Mouse (Mus musculus) layer of hippocampus, adult 11-12 months (tissue): ENCODE measurements around the gene Tnni1.
A peak's percentile ranks its signal among the peaks of the same experiment; 100 is the strongest.

Experiments used
- DNase-seq: peaks from one replicate; pipeline ENCODE4 v3.0.0; 2022; ENCODE audit warnings: low spot score

The Tnni1 gene

DNA sequence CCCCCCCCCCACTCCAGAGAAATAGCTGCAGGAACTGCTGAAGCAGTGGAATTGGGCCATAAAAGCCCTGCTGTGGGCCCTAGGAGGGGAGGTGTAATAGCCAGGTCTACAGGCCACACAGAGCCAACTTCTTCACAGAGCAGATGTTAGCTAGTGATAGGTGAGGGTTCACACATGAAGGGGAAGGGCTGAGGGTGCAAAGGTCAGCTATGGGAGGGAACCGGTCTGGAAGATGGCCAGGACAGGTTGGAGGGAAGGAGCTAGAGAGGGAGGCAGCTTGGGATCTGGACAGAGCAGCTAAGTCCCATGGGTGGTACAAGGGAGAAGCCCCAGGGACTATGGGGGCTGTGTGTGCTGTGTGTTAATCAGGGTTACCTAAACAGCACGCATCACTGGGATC, 30.9 kb downstream of the Tnni1 start:
- no peak for DNase-seq

- DNase-seq = peak; percentile 86
Observed at GRCm38 (mm10) chr1:135811016-135811646, 31.9 kb downstream of the Tnni1 start.

DNA sequence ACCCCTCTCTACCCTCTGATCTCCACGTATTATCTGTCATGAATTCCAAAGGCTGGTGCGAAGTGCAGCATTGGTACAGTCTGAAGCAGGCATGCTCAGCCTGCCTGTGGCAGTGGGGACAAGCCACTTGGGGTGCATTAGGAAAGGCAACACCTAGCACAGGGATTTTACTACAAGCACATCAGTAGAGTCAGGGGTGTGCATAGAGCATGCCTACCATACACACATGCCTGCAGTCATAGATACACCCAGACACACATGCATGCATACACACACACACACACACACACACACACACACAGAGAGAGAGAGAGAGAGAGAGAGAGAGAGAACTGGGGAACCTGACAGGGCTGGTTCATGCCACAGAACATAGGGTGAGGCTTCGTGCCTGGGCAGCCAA, 33.0 kb downstream of the Tnni1 start:
- no peak for DNase-seq

DNA sequence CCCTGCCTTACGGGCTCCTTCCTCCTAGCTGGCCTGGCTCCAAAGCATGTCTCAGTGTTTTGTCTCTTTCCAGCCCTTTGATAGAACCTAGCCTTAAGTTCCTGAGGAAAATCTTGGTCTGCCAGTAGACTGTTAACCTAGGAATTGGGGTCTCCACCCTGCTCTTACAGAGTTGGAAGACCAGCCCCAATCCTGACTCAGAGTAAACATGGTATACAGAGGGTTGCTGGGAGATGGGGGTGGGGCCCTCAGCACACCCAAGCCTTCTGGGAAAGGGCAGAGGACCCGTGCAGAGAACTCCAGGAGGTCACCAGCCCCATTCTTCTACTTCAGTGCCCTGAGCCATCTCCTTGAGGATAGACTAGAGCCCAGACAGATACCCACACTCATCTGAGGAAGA, 33.4 kb downstream of the Tnni1 start:
- no peak for DNase-seq

DNA sequence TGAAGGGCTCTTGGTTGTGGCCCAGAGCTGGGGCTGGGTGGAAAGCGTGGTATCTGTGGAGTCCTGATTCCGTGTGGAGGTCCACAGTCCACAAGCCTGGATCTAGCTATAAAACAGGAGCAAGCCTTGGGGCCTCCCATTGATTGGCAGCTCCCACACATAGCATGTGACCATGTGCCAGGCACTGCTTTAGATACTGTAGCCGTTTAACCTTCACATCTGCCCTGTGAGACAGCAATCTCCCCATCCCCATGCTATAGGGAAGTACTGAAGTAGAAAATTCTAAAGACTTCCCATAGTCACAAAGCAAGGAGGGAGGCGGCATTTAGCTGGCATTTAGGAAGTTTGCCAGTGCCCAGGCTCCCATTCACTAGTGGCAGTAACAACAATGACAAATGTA, 33.8 kb downstream of the Tnni1 start:
- DNase-seq = no peak

GRCm38 (mm10) chr1:135813687-135814395, 34.6 kb downstream of the Tnni1 start:
- no peak for DNase-seq

GRCm38 (mm10) chr1:135814531-135814930, 35.3 kb downstream of the Tnni1 start:
- no peak for DNase-seq

- no peak for DNase-seq
Observed at GRCm38 (mm10) chr1:135817595-135817994, 38.4 kb downstream of the Tnni1 start.

DNA sequence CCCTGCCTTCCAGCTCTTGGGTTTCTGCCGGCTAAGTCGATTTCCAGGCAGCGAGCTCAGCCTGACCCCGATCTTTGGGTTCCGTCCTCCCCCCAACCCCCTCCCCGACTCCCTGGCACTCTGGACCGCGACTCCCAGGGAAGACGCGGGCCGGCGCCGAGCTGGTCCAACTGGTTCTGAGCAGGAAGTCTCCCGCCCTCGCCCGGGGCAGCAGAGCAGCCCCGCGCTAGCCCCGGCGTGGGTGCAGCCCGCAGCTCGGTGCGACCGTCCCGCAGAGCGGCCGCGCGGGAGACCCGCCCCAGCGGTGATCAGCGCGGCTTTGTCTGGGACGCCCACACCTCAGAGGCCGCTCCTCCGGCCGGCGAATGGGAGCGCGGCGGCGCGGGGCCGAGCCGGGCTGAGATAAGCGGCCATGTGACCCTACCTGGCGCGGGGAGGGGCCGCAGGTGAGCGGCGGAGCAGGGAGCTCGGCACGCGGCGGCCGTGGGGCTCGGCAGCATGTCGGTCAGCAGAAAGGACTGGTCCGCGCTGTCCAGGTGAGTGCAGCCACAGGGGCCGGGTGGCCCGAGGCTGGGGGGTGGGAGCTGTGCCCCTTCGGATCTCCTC, 39.4 kb downstream of the Tnni1 start, which contains the start of gene Lad1:
Gene Lad1, plus strand, starts transcription at position 118 of the 606 bp plus-strand sequence.
- no peak for DNase-seq

DNA sequence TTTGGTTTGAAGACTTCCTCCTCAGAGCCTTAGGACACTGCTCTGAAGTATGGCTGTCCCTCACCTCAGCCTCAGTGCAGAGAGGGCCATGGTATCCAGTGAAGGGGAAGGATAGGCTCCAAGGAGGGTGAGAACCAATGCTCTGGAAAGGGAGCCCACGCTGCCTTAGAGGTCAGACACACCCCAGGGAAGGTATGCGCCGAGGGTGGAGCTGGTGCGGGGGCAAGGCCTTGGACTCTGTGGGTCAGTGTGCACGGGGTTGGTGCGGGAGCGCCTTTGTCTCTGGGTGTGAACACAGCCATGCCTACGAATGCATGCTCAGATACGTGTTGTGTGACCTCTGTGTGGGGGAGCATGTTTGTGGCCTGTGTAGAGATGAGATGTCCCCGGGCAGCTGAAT, 40.8 kb downstream of the Tnni1 start:
- DNase-seq = no peak

GRCm38 (mm10) chr1:135820736-135821364, 41.6 kb downstream of the Tnni1 start:
- peak; percentile 15 for DNase-seq

DNA sequence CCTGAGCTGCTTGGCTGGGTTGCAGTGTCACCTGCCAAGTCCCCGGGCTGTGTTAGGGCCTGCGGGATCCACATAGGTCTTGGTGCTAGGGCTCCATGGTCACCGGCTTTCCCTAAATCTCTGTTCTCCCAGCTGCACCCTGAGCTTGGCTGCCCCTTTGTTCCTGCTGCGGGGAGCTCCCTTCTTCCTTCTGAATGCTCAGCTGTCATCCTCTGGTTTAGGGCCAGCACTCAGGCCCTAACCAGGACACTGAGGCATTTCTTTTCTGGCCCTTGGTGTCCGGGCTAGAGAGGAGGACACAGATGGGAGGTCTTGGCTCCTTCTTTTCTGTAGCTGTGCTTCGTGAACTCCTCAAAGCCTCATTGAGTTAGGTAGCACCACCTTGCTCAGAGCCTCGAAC, 42.5 kb downstream of the Tnni1 start:
- no peak for DNase-seq

DNA sequence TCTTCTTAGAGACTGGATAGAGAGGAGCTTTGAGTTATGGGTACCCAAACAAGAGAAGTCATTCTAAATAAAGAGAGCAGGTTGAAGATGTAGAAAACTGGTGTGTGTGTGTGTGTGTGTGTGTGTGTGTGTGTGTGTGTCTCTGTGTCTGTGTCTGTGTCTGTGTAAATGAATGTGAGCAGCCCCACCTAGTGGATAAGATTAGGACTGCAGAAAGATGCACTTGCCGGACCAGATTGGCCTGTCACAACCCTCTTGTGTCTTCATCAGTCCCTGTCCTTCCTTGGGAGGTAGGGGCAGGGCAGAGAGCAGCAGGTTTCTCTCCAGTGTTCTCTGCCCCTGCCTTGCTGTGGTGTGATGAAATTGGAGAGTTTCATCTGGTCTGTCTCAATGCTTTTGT, 49.7 kb downstream of the Tnni1 start:
- peak; percentile 66 for DNase-seq

- DNase-seq = no peak
Observed at GRCm38 (mm10) chr1:135834206-135834859, 55.1 kb downstream of the Tnni1 start.

- no peak for DNase-seq
Observed at GRCm38 (mm10) chr1:135834983-135835382, 55.7 kb downstream of the Tnni1 start.

GRCm38 (mm10) chr1:135835716-135836483, 56.7 kb downstream of the Tnni1 start, which contains the start of gene Tnnt2:
Tnnt2 (plus strand) TSS chr1:135836354.
- no peak for DNase-seq

DNA sequence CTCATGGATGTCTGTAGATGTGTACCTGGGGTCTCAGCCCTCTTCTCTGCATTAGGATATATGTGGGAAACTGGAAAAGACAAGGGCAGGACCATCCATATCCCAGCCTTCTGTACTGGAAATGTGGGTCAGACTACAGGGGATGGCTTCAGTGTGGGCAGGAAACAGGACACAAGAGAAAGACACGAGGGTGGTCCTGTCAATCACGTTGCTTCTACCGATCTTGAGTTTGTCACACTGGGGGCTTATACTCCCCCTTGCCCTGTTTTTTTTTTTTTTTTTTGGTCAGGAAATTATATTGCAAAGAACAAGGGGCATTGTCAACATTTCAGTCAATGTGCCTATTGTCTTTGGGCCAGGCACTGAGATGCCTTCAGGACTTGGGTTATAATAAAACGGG, 59.4 kb downstream of the Tnni1 start:
- no peak for DNase-seq

- DNase-seq = no peak
Observed at GRCm38 (mm10) chr1:135839065-135839464, 59.8 kb downstream of the Tnni1 start.

- DNase-seq = no peak
Observed at GRCm38 (mm10) chr1:135840675-135841395, 61.6 kb downstream of the Tnni1 start.

- DNase-seq = no peak
Observed at GRCm38 (mm10) chr1:135843519-135844262, 64.5 kb downstream of the Tnni1 start.
